Mouse (Mus musculus) C2C12 (cell line): Measurements from ENCODE around the gene Kif27. TPM values are rescaled to one million over a fixed set of nuclear protein-coding genes. Genes with fewer than 3 reads are reported as not detected.
A peak's percentile ranks its signal among the peaks of the same experiment; 100 is the strongest.

Experiments used
- H3K27me3 ChIP-seq: one replicate; pipeline ENCODE4 v1.6.1; 2011; ENCODE audit not compliant: control insufficient read depth, insufficient read depth, insufficient read length
- H3K36me3 ChIP-seq: one replicate; pipeline ENCODE4 v1.6.1; 2011; ENCODE audit not compliant: control insufficient read depth, insufficient read depth
- H3K4me3 ChIP-seq: one replicate; pipeline ENCODE4 v1.5.1; 2011; ENCODE audit warnings: mild to moderate bottlenecking, control low read depth; ENCODE audit not compliant: poor library complexity, insufficient read depth, severe bottlenecking
- H3K79me2 ChIP-seq: one replicate; pipeline ENCODE4 v1.6.1; 2011; ENCODE audit not compliant: control insufficient read depth, insufficient read depth
- H3K79me3 ChIP-seq: one replicate; pipeline ENCODE4 v1.6.1; 2011; ENCODE audit warnings: low read depth, control low read depth
- H3ac ChIP-seq: one replicate; pipeline ENCODE3; 2011; ENCODE audit warnings: low read depth; ENCODE audit not compliant: control insufficient read depth, insufficient read length
- CEBPB ChIP-seq: IDR thresholded peaks from one replicate; pipeline ENCODE4 v1.6.1; 2011; ENCODE audit warnings: low read depth, mild to moderate bottlenecking, control low read depth, moderate library complexity
- CTCF ChIP-seq: IDR thresholded peaks from one replicate; pipeline ENCODE4 v1.5.1; 2011; ENCODE audit not compliant: control insufficient read depth, insufficient read depth, insufficient read length
- FOSL1 ChIP-seq: IDR thresholded peaks from one replicate; pipeline ENCODE4 v1.8.0; 2011; ENCODE audit warnings: mild to moderate bottlenecking, low read length; ENCODE audit not compliant: poor library complexity, insufficient read depth, severe bottlenecking
- MAX ChIP-seq: IDR thresholded peaks from one replicate; pipeline ENCODE4 v1.6.1; 2011; ENCODE audit warnings: mild to moderate bottlenecking, control low read depth
- MYOD1 ChIP-seq: IDR thresholded peaks from one replicate; pipeline ENCODE4 v1.6.1; 2011; ENCODE audit warnings: low read depth; ENCODE audit not compliant: control insufficient read depth, insufficient read length
- MYOG ChIP-seq: IDR thresholded peaks from one replicate; pipeline ENCODE4 v1.6.1; 2011; ENCODE audit not compliant: control insufficient read depth, insufficient read length; ENCODE audit errors: extremely low read depth
- USF1 ChIP-seq: IDR thresholded peaks from one replicate; pipeline ENCODE4 v1.6.1; 2011; ENCODE audit warnings: low read depth, mild to moderate bottlenecking, control low read depth, moderate library complexity
- microRNA-seq: library from miRNA; unstranded; fragments of <30 nt; microRNA quantifications from one replicate; pipeline ENCODE4, GENCODE M21; 2019; ENCODE audit warnings: borderline microRNAs expressed
- polyA plus RNA-seq: library from polyadenylated mRNA; unstranded; fragments of >200 nt; fragmentation: generic; extraction: Trizol; gene quantifications from one replicate; pipeline ENCODE4 v1.2.1, GENCODE M21; 2012; ENCODE audit warnings: missing spikeins

Gene Kif27
- polyA plus RNA-seq, 1 experiment, result 0.01 TPM

- no peak overlapping the region for H3K4me3 ChIP-seq
- TF ChIP-seq CTCF (no peak), CEBPB (no peak), MYOG (no peak), MAX (no peak), MYOD1 (no peak), USF1 (no peak), FOSL1 (no peak)
- no peaks in the 10 kb centered on the region for H3K79me3 ChIP-seq
- no peak overlapping the region for H3ac ChIP-seq
- H3K27me3 ChIP-seq, result no peaks in the 10 kb centered on the region
- peaks cover 3% of the 10 kb centered on the region for H3K36me3 ChIP-seq
- H3K79me2 ChIP-seq, result no peaks in the 10 kb centered on the region
These were observed 105.7 kb downstream of the Kif27 start for GRCm38 (mm10) chr13:58253268-58253667.

GRCm38 (mm10) chr13:58248957-58249356, 110.0 kb downstream of the Kif27 start:
- no peaks in the 10 kb centered on the region for H3K79me2 ChIP-seq
- no peaks in the 10 kb centered on the region for H3K27me3 ChIP-seq
- H3K79me3 ChIP-seq, result no peaks in the 10 kb centered on the region
- peak; percentile 8 for TF ChIP-seq CEBPB
- no peak for TF ChIP-seq MAX
- H3K36me3 ChIP-seq, result peaks cover 3% of the 10 kb centered on the region
- H3K4me3 ChIP-seq, result no peak overlapping the region
- no peak overlapping the region for H3ac ChIP-seq

Small RNA genes lying within 50 kb of the gene (microRNA-seq; reads per million reads assigned to microRNA genes)
- gene Mir6369 (not detected), gene Mir7-1 (197 reads per million, percentile 78 among the genes with 10 or more reads in this experiment)

Other genes with a start within 250 kb of the Kif27 start
- gene Klhl3, start 245.5 kb downstream of the Kif27 start, polyA plus RNA-seq, result 0.01 TPM
- 173 TPM for gene Hnrnpa0, start 230.6 kb downstream of the Kif27 start, polyA plus RNA-seq
- 11.7 TPM for gene Idnk, start 201.5 kb downstream of the Kif27 start, polyA plus RNA-seq
- 60.0 TPM for gene Ubqln1, start 143.5 kb downstream of the Kif27 start, polyA plus RNA-seq
- 12.2 TPM for gene Gkap1, start 83.4 kb downstream of the Kif27 start, polyA plus RNA-seq
- gene 2210016F16Rik, start 26.1 kb upstream of the Kif27 start, polyA plus RNA-seq, result 3.4 TPM
- gene Rmi1, start 43.1 kb upstream of the Kif27 start, polyA plus RNA-seq, result 5.9 TPM
- gene Hnrnpk, start 44.2 kb upstream of the Kif27 start, polyA plus RNA-seq, result 370 TPM